ENCODE assay signal across 15 mouse cellular contexts in genomic region chr4:137492563-137492962, GRCm38 (mm10). TPM values are rescaled to one million over a fixed set of nuclear protein-coding genes. Genes with fewer than 3 reads are reported as not detected.
DNase-seq lines count a peak whose midpoint lies in the region; ATAC-seq and TF ChIP-seq lines count a peak whose summit lies in the region.
"Had no signal": no experiment of that assay in that cellular context is flagged by ENCODE, and none has a peak within 500 bp of the region (broad histone marks: within the 10 kb centered on the region; RNA-seq: fewer than 3 reads in every experiment).

No protein-coding gene starts in this region.

- no peak overlapping the region for H3K9ac ChIP-seq in forebrain, embryonic 12.5 days
- no peak overlapping the region for H3K9ac ChIP-seq in forebrain, embryonic 15.5 days (replicated peaks)
- no peak overlapping the region for H3K9ac ChIP-seq in kidney, postnatal 0 days (ENCODE audit: low read depth, low read length)
- H3K9ac ChIP-seq in embryonic facial prominence, embryonic 13.5 days: no peak overlapping the region
- no peak overlapping the region for H3K9ac ChIP-seq in limb, embryonic 14.5 days (ENCODE audit: low read depth, low read length, severe bottlenecking)
- no peak overlapping the region for H3K9ac ChIP-seq in hindbrain, embryonic 12.5 days
- H3K9ac ChIP-seq: hindbrain, embryonic 13.5 days; liver, embryonic 12.5 days had no signal

- ATAC-seq in forebrain, embryonic 12.5 days (ENCODE audit: low FRiP score): no peak
- ATAC-seq in forebrain, embryonic 15.5 days (replicated peaks): no peak
- no peak for ATAC-seq in kidney, postnatal 0 days (replicated peaks; ENCODE audit: low FRiP score, low read depth)
- ATAC-seq in embryonic facial prominence, embryonic 13.5 days (ENCODE audit: insufficient number of reproducible peaks, insufficient read depth, low FRiP score, low TSS enrichment, low read depth): no peak
- no peak for ATAC-seq in limb, embryonic 14.5 days (ENCODE audit: low FRiP score, low read depth)
- no peak for ATAC-seq in hindbrain, embryonic 12.5 days (ENCODE audit: low FRiP score)
- no peak for ATAC-seq in monocyte, adult 5-6 weeks (replicated peaks; ENCODE audit: insufficient number of reproducible peaks, low FRiP score, low TSS enrichment, poor library complexity, severe bottlenecking)
- ATAC-seq: CD4-positive, CD25-positive, alpha-beta regulatory T cell, adult 4 months; liver, embryonic 12.5 days had no signal

- no peak overlapping the region for H3K4me2 ChIP-seq in forebrain, embryonic 12.5 days
- H3K4me2 ChIP-seq in forebrain, embryonic 15.5 days (replicated peaks): no peak overlapping the region
- no peak overlapping the region for H3K4me2 ChIP-seq in kidney, postnatal 0 days (ENCODE audit: low read length)
- H3K4me2 ChIP-seq in embryonic facial prominence, embryonic 13.5 days: no peak overlapping the region
- H3K4me2 ChIP-seq in limb, embryonic 14.5 days (replicated peaks; ENCODE audit: low read depth, low read length, severe bottlenecking): no peak overlapping the region
- H3K4me2 ChIP-seq in hindbrain, embryonic 12.5 days (replicated peaks): no peak overlapping the region
- H3K4me2 ChIP-seq: hindbrain, embryonic 13.5 days; liver, embryonic 12.5 days had no signal

- 73% methylated on average over 11 of the region's 11 CpGs for WGBS in forebrain, embryonic 12.5 days
- 54% methylated on average over 11 of the region's 11 CpGs for WGBS in forebrain, embryonic 15.5 days
- 66% methylated on average over 11 of the region's 11 CpGs for WGBS in kidney, postnatal 0 days
- 75% methylated on average over 11 of the region's 11 CpGs for WGBS in embryonic facial prominence, embryonic 13.5 days
- 65% methylated on average over 11 of the region's 11 CpGs for WGBS in limb, embryonic 14.5 days
- WGBS in hindbrain, embryonic 12.5 days: 78% methylated on average over 11 of the region's 11 CpGs

- no peaks in the 10 kb centered on the region for H3K36me3 ChIP-seq in forebrain, embryonic 12.5 days (replicated peaks)
- H3K36me3 ChIP-seq in forebrain, embryonic 15.5 days: no peaks in the 10 kb centered on the region
- no peaks in the 10 kb centered on the region for H3K36me3 ChIP-seq in kidney, postnatal 0 days (ENCODE audit: insufficient read depth, low read length)
- no peaks in the 10 kb centered on the region for H3K36me3 ChIP-seq in embryonic facial prominence, embryonic 13.5 days
- H3K36me3 ChIP-seq in limb, embryonic 14.5 days (ENCODE audit: control insufficient read depth, insufficient read depth, low read length): 0 out of 2 replicates have a peak, but pooled peaks cover 6% of the 10 kb centered on the region
- no peaks in the 10 kb centered on the region for H3K36me3 ChIP-seq in hindbrain, embryonic 12.5 days
- H3K36me3 ChIP-seq: hindbrain, embryonic 13.5 days; liver, embryonic 12.5 days had no signal

- no peak for TF ChIP-seq CTCF in kidney, postnatal 0 days (IDR thresholded peaks at IDR 0.05; ENCODE audit: low read depth)

- H3K4me1 ChIP-seq in forebrain, embryonic 12.5 days: peaks cover 36% of the 10 kb centered on the region
- H3K4me1 ChIP-seq in forebrain, embryonic 15.5 days: peaks cover 27% of the 10 kb centered on the region
- peaks cover 41% of the 10 kb centered on the region for H3K4me1 ChIP-seq in kidney, postnatal 0 days (replicated peaks; ENCODE audit: insufficient read depth, low read length)
- H3K4me1 ChIP-seq in embryonic facial prominence, embryonic 13.5 days: peaks cover 56% of the 10 kb centered on the region
- peaks cover 54% of the 10 kb centered on the region for H3K4me1 ChIP-seq in limb, embryonic 14.5 days (ENCODE audit: control insufficient read depth, insufficient read depth, low read length)
- H3K4me1 ChIP-seq in hindbrain, embryonic 12.5 days: peaks cover 34% of the 10 kb centered on the region

- H3K9me3 ChIP-seq in forebrain, embryonic 12.5 days: no peaks in the 10 kb centered on the region
- no peaks in the 10 kb centered on the region for H3K9me3 ChIP-seq in forebrain, embryonic 15.5 days
- H3K9me3 ChIP-seq in kidney, postnatal 0 days (replicated peaks; ENCODE audit: low read length): no peaks in the 10 kb centered on the region
- no peaks in the 10 kb centered on the region for H3K9me3 ChIP-seq in embryonic facial prominence, embryonic 13.5 days
- H3K9me3 ChIP-seq in limb, embryonic 14.5 days (ENCODE audit: control insufficient read depth, low read length): no peaks in the 10 kb centered on the region
- no peaks in the 10 kb centered on the region for H3K9me3 ChIP-seq in hindbrain, embryonic 12.5 days (replicated peaks)
- H3K9me3 ChIP-seq: hindbrain, embryonic 13.5 days; liver, embryonic 12.5 days had no signal

- H3K4me3 ChIP-seq in forebrain, embryonic 12.5 days (replicated peaks): no peak overlapping the region
- H3K4me3 ChIP-seq in forebrain, embryonic 15.5 days: no peak overlapping the region
- H3K4me3 ChIP-seq in kidney, postnatal 0 days (replicated peaks; ENCODE audit: low read depth, low read length): no peak overlapping the region
- no peak overlapping the region for H3K4me3 ChIP-seq in embryonic facial prominence, embryonic 13.5 days
- no peak overlapping the region for H3K4me3 ChIP-seq in limb, embryonic 14.5 days (replicated peaks; ENCODE audit: low read length)
- H3K4me3 ChIP-seq in hindbrain, embryonic 12.5 days: no peak overlapping the region
- H3K4me3 ChIP-seq: hindbrain, embryonic 13.5 days; liver, embryonic 12.5 days had no signal

- no peak for DNase-seq in kidney, postnatal 0 days (ENCODE audit: low spot score)
- DNase-seq in kidney, adult 8-10 months: no peak
- no peak for DNase-seq in limb, embryonic 14.5 days (ENCODE audit: low spot score)
- DNase-seq: cerebellum, adult 9-11 months; kidney, adult 9 months; layer of hippocampus, postnatal 36 days had no signal

- TF ChIP-seq POLR2A in limb, embryonic 14.5 days (IDR thresholded peaks at IDR 0.05; ENCODE audit: borderline replicate concordance, extremely low read depth, insufficient read depth, insufficient read length): no peak

- no peaks in the 10 kb centered on the region for H3K27me3 ChIP-seq in forebrain, embryonic 12.5 days
- no peaks in the 10 kb centered on the region for H3K27me3 ChIP-seq in forebrain, embryonic 15.5 days
- no peaks in the 10 kb centered on the region for H3K27me3 ChIP-seq in kidney, postnatal 0 days (ENCODE audit: insufficient read depth, low read length)
- H3K27me3 ChIP-seq in embryonic facial prominence, embryonic 13.5 days: no peaks in the 10 kb centered on the region
- H3K27me3 ChIP-seq in limb, embryonic 14.5 days (ENCODE audit: control insufficient read depth, insufficient read depth, low read length): no peaks in the 10 kb centered on the region
- no peaks in the 10 kb centered on the region for H3K27me3 ChIP-seq in hindbrain, embryonic 12.5 days
- H3K27me3 ChIP-seq: liver, embryonic 12.5 days had no signal

- 0 out of 2 replicates have a peak overlapping the region, but pooled peaks have one; percentile 46 for H3K27ac ChIP-seq in forebrain, embryonic 12.5 days
- H3K27ac ChIP-seq in forebrain, embryonic 15.5 days (replicated peaks): no peak overlapping the region
- H3K27ac ChIP-seq in kidney, postnatal 0 days: 0 out of 2 replicates have a peak overlapping the region, but pooled peaks have one; percentile 43
- H3K27ac ChIP-seq in embryonic facial prominence, embryonic 13.5 days: peak overlapping the region; percentile 17; the same call in 1 of the 2 replicates
- peak overlapping the region; percentile 46; the same call in 1 of the 2 replicates for H3K27ac ChIP-seq in limb, embryonic 14.5 days (replicated peaks; ENCODE audit: low read depth, low read length)
- no peak overlapping the region for H3K27ac ChIP-seq in hindbrain, embryonic 12.5 days
- H3K27ac ChIP-seq: hindbrain, embryonic 13.5 days; liver, embryonic 12.5 days had no signal

RNA-seq across cellular contexts. Expression of gene Hspg2, which starts 24.0 kb away (rescaled TPM):
- polyA plus RNA-seq in forebrain, embryonic 12.5 days (2016; fragmentation: Nextera tagmentation; extraction: Ambion mirVana): 8.0 and 8.9 TPM in 2 replicates
- 3.7 and 4.2 TPM in 2 replicates for polyA plus RNA-seq in forebrain, embryonic 15.5 days (2015; fragmentation: Nextera tagmentation; extraction: Ambion mirVana)
- polyA plus RNA-seq in kidney, postnatal 0 days (2015; fragmentation: Nextera tagmentation; extraction: Ambion mirVana): 31.3 and 34.0 TPM in 2 replicates
- polyA plus RNA-seq in embryonic facial prominence, embryonic 13.5 days (2015; fragmentation: Nextera tagmentation; extraction: Ambion mirVana): 28.2 and 30.0 TPM in 2 replicates
- 97.4 and 126 TPM in 2 replicates for polyA plus RNA-seq in limb, embryonic 14.5 days (2012; rRNA removed)
- 65.6 and 68.4 TPM in 2 replicates for polyA plus RNA-seq in limb, embryonic 14.5 days (2014; fragmentation: Nextera tagmentation; extraction: Ambion mirVana)
- polyA plus RNA-seq in hindbrain, embryonic 12.5 days (2016; fragmentation: Nextera tagmentation; extraction: Ambion mirVana): 14.7 and 15.0 TPM in 2 replicates
- total RNA-seq in monocyte, adult 5-6 weeks (2017): under 0.01 TPM in 1 of 3 replicates, not detected in the others
- polyA plus RNA-seq: CD4-positive, CD25-positive, alpha-beta regulatory T cell, adult 4 months had no signal

RNA-seq across cellular contexts. Expression of gene 1700013G24Rik, which starts 39.5 kb away (rescaled TPM):
- not detected in 2 replicates for polyA plus RNA-seq in forebrain, embryonic 12.5 days (2016; fragmentation: Nextera tagmentation; extraction: Ambion mirVana)
- polyA plus RNA-seq in forebrain, embryonic 15.5 days (2015; fragmentation: Nextera tagmentation; extraction: Ambion mirVana): not detected in 2 replicates
- polyA plus RNA-seq in kidney, postnatal 0 days (2015; fragmentation: Nextera tagmentation; extraction: Ambion mirVana): not detected in 2 replicates
- polyA plus RNA-seq in embryonic facial prominence, embryonic 13.5 days (2015; fragmentation: Nextera tagmentation; extraction: Ambion mirVana): not detected in 2 replicates
- polyA plus RNA-seq in limb, embryonic 14.5 days (2012; rRNA removed): 0.23 and 0.26 TPM in 2 replicates
- 0.30 TPM in 1 of 2 replicates, not detected in the other for polyA plus RNA-seq in limb, embryonic 14.5 days (2014; fragmentation: Nextera tagmentation; extraction: Ambion mirVana)
- polyA plus RNA-seq in hindbrain, embryonic 12.5 days (2016; fragmentation: Nextera tagmentation; extraction: Ambion mirVana): not detected in 2 replicates
- total RNA-seq in monocyte, adult 5-6 weeks (2017): not detected in 3 replicates
- total RNA-seq: layer of hippocampus, postnatal 36 days had no signal
- polyA plus RNA-seq: CD4-positive, CD25-positive, alpha-beta regulatory T cell, adult 4 months; hindbrain, embryonic 13.5 days; liver, embryonic 12.5 days; small intestine, adult 2 months had no signal

Comparison
In these comparisons a context has a peak if more than half of its experiments do, and no peak if none do; other contexts are left out.
1. H3K27ac ChIP-seq: peak in forebrain, embryonic 12.5 days (single experiment), kidney, postnatal 0 days (single experiment), embryonic facial prominence, embryonic 13.5 days (single experiment) and limb, embryonic 14.5 days (single experiment); none in forebrain, embryonic 15.5 days (single experiment) and hindbrain, embryonic 12.5 days (single experiment).